29 mouse cellular contexts compared by ENCODE assay signal in genomic region chr1:34930571-34930970, GRCm38 (mm10).
"Had no signal": no experiment of that assay in that cellular context is flagged by ENCODE, and none has a peak within 500 bp of the region (broad histone marks: within the 10 kb centered on the region; RNA-seq: fewer than 3 reads in every experiment).

No protein-coding gene starts in this region.

- H3K4me3 ChIP-seq: gastrocnemius, adult 2 months; heart, adult 2 months; heart, embryonic 13.5 days; heart, embryonic 15.5 days; hindbrain, embryonic 10.5 days; hindbrain, embryonic 12.5 days; intestine, embryonic 15.5 days; layer of hippocampus, adult 2 months; left cerebral cortex, adult 2 months; limb, embryonic 10.5 days; limb, embryonic 12.5 days; liver, embryonic 13.5 days had no signal

- H3K4me2 ChIP-seq: heart, embryonic 11.5 days; heart, embryonic 13.5 days; heart, embryonic 15.5 days; hindbrain, embryonic 12.5 days; hindbrain, embryonic 14.5 days; intestine, embryonic 15.5 days; limb, embryonic 12.5 days; liver, embryonic 11.5 days; liver, embryonic 13.5 days had no signal

- H3K4me1 ChIP-seq: heart, embryonic 13.5 days; heart, embryonic 15.5 days; hindbrain, embryonic 10.5 days; hindbrain, embryonic 12.5 days; intestine, embryonic 15.5 days; limb, embryonic 10.5 days; limb, embryonic 12.5 days; liver, embryonic 13.5 days had no signal

- H3K36me3 ChIP-seq: heart, embryonic 13.5 days; heart, embryonic 15.5 days; hindbrain, embryonic 10.5 days; hindbrain, embryonic 12.5 days; intestine, embryonic 15.5 days; limb, embryonic 10.5 days; limb, embryonic 12.5 days; liver, embryonic 13.5 days had no signal

- H3K27me3 ChIP-seq: heart, embryonic 13.5 days; heart, embryonic 15.5 days; hindbrain, embryonic 12.5 days; intestine, embryonic 15.5 days; limb, embryonic 12.5 days; liver, embryonic 13.5 days had no signal

- H3K27ac ChIP-seq: gastrocnemius, adult 2 months; heart, adult 2 months; heart, embryonic 13.5 days; heart, embryonic 15.5 days; hindbrain, embryonic 10.5 days; hindbrain, embryonic 12.5 days; hindbrain, embryonic 14.5 days; intestine, embryonic 15.5 days; layer of hippocampus, adult 2 months; left cerebral cortex, adult 2 months; limb, embryonic 10.5 days; limb, embryonic 12.5 days; liver, embryonic 13.5 days had no signal

- H3K9ac ChIP-seq: heart, embryonic 13.5 days; heart, embryonic 15.5 days; hindbrain, embryonic 12.5 days; hindbrain, embryonic 14.5 days; intestine, embryonic 15.5 days; limb, embryonic 12.5 days; liver, embryonic 13.5 days had no signal

- ATAC-seq: hindbrain, embryonic 16.5 days; inflammation-experienced regulatory T-cells, adult 6 months; intestine, embryonic 15.5 days; intestine, postnatal 0 days had no signal

- DNase-seq: gastrocnemius, adult 2 months; gastrocnemius, postnatal 10 days; gastrocnemius, postnatal 25 days; heart, adult 11 months; heart, adult 2 months; heart, postnatal 14 days; heart, postnatal 36 days; kidney, adult 18-20 months; kidney, adult 8-10 months; kidney, postnatal 10 days; kidney, postnatal 25 days; kidney, postnatal 4 days; liver; liver, embryonic 13.5 days had no signal
